Mouse (Mus musculus) heart, postnatal 4 days (tissue): Measurements from ENCODE around the gene Polr3b. TPM values are rescaled to one million over a fixed set of nuclear protein-coding genes. Genes with fewer than 3 reads are reported as not detected.
A peak's percentile ranks its signal among the peaks of the same experiment; 100 is the strongest.

Experiments
- DNase-seq: peaks from one replicate; pipeline ENCODE4 v3.0.0; 2021
- total RNA-seq, 2 experiments: library from RNA; stranded (reverse); gene quantifications; 2 replicates each; pipeline ENCODE4 v1.2.3; 2021

Gene Polr3b
- total RNA-seq, 2 experiments from 2014 or later, result 13.8 to 14.9 TPM

- no peak for DNase-seq
Observed at GRCm38 (mm10) chr10:84675653-84676052, 53.6 kb downstream of the Polr3b start.

- no peak for DNase-seq
Observed at GRCm38 (mm10) chr10:84676511-84676910, 54.4 kb downstream of the Polr3b start.

- no peak for DNase-seq
Observed at GRCm38 (mm10) chr10:84677871-84678270, 55.8 kb downstream of the Polr3b start.

GRCm38 (mm10) chr10:84678441-84678840 lies 56.3 kb downstream of the Polr3b start:
- DNase-seq, result no peak

- DNase-seq, result no peak
Observed at GRCm38 (mm10) chr10:84685444-84686121, 63.5 kb downstream of the Polr3b start.

- peak; percentile 25 for DNase-seq
Observed at GRCm38 (mm10) chr10:84686122-84686497, 64.0 kb downstream of the Polr3b start.

- DNase-seq, result peak; percentile 43
Observed at GRCm38 (mm10) chr10:84686705-84687104, 64.6 kb downstream of the Polr3b start.

- DNase-seq, result no peak
Observed at GRCm38 (mm10) chr10:84687736-84688135, 65.6 kb downstream of the Polr3b start.

- DNase-seq, result no peak
Observed at GRCm38 (mm10) chr10:84689846-84690245, 67.8 kb downstream of the Polr3b start.

GRCm38 (mm10) chr10:84690818-84691217 lies 68.7 kb downstream of the Polr3b start:
- DNase-seq, result no peak

- no peak for DNase-seq
Observed at GRCm38 (mm10) chr10:84691692-84692091, 69.6 kb downstream of the Polr3b start.

- DNase-seq, result no peak
Observed at GRCm38 (mm10) chr10:84693841-84694638, 71.9 kb downstream of the Polr3b start.

- no peak for DNase-seq
Observed at GRCm38 (mm10) chr10:84700236-84700987, 78.3 kb downstream of the Polr3b start.

- DNase-seq, result peak; percentile 70
Observed at GRCm38 (mm10) chr10:84701110-84701509, 79.0 kb downstream of the Polr3b start.

GRCm38 (mm10) chr10:84702115-84702514 lies 80.0 kb downstream of the Polr3b start:
- DNase-seq, result no peak

- DNase-seq, result no peak
Observed at GRCm38 (mm10) chr10:84704594-84704993, 82.5 kb downstream of the Polr3b start.

GRCm38 (mm10) chr10:84705234-84705633 lies 83.1 kb downstream of the Polr3b start:
- no peak for DNase-seq

- DNase-seq, result no peak
Observed at GRCm38 (mm10) chr10:84706543-84706942, 84.5 kb downstream of the Polr3b start.

GRCm38 (mm10) chr10:84707226-84707625 lies 85.1 kb downstream of the Polr3b start:
- DNase-seq, result peak; percentile 33

GRCm38 (mm10) chr10:84707752-84708530 lies 85.8 kb downstream of the Polr3b start:
- no peak for DNase-seq

GRCm38 (mm10) chr10:84710192-84710591 lies 88.1 kb downstream of the Polr3b start:
- DNase-seq, result no peak

GRCm38 (mm10) chr10:84710827-84711226 lies 88.7 kb downstream of the Polr3b start:
- no peak for DNase-seq
